Mouse (Mus musculus): ENCODE results near the gene Irf1. TPM values are rescaled to one million over a fixed set of nuclear protein-coding genes. Genes with fewer than 3 reads are reported as not detected.

The Irf1 gene
- total RNA-seq, 2 experiments from 2014 or later = 7.4 to 7.5 TPM

DNA sequence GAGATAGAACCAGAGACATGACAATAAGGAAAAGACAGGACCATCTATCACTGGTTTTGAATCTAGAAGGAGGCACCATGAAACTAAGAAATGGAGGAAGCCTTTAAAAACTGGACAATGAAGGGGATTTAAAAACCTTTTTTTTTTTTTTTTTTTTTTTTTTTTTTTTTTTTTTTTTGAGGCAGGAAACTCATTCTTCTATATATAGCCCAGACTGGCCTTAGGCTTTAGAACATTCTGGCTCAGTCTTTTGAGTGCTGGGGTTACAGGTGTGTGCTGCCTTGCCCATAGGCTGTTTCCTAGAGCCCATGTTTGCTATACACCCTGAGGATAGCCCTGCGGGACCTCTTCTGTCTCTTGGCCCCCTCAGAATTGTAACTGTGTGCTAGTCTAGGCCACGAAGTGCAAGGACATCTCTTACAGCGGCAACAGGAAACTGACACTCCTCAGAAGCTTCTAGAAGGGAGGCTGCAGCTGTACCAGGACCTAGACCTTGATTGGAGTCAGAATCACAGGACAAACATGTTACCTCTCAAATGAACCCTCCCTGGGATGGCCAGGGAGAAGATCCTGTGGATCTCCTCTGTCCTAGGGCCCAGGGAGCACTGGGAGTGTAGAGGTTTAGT lies 15.6 kb downstream of the Irf1 start:
- DNase-seq = no peak

DNA sequence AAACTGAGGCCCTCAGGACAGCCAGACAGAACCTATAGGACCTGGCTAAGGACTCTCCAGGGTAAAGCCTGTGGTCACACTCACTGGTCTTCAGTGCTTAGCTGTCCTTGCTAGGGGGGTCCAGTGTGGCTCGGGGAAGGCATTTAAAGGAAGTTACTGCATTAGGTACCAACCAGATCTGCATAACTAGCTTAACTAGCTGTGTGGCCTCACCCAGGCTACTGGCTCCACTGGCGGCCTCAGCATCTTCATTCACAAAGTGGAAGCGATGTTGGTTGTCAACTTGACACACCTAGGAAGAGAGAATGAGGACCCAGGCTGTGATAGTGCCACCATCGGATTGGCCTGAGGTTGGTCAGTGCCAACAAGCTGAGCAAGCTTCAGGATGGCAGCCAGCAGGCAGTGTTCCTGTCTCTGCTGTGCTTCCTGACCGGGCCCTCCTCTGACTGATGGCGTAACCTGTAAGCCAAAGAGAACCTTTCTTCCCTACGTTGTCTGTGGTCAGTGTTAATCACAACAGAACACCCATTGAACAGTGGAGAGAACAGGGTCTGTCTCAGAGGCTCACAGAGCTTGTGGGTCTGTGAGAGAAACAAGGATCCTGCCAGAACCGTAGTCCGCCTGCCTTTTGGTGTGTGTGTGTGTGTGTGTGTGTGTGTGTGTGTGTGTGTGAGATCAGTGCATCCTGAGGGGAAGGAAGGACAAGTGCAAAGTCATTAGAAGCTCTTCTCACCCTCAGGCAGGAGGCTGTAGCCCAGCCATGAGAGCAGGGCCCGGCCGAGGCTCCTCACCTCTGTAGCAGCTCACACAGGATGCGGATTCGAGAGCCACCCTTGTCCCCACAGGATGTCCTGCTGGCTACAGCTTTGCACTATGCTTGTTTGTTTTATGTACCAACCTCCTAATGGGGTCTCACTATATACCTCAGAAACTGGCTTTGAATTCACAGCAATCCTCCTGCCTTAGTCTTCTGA lies 16.5 kb downstream of the Irf1 start:
- DNase-seq = no peak

GRCm38 (mm10) chr11:53788196-53788595 lies 18.4 kb downstream of the Irf1 start:
- DNase-seq = no peak

DNA sequence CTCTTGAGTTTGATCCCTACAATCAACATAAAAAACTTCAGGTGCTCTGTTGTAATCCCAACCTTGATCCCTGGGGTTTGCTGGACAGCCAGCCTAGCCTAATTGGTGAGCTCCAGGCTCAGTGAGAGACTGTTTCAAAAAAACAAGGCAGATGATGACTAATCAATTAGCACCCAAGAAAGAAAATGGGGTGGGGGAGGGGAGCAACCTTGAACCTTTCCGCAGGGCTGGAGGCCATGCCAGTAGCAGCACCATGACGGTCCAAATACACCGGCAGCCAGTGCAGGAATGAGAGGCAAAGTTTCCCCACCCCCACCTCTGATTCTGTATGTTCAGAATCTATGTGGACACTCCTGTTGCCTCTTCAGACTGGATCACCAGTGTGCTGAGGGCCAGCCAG lies 19.5 kb downstream of the Irf1 start:
- DNase-seq = no peak

- DNase-seq = peak; percentile 36 to 40
These were observed 23.2 kb downstream of the Irf1 start for GRCm38 (mm10) chr11:53792986-53793385.

DNA sequence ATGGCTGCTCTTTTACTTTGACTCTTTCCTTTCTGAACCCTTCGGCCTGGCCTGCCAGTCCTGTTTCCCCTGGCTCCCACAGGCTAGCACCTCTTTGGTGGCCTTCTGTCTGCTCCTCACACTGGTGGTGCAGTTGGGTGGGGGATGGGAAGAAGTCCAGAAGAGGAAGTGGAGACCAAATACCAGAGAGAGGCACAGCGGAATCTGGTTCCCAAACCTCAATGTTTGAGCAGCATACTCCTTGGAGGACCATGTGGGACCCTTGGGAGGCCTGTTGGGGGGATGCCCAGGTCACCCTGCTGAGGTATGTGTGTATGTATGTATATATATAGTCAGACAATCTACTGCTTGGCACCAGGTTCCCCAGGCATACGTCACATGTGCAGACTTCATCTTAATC lies 24.2 kb downstream of the Irf1 start:
- peak in 1 of 2 experiments; percentile 12 for DNase-seq

DNA sequence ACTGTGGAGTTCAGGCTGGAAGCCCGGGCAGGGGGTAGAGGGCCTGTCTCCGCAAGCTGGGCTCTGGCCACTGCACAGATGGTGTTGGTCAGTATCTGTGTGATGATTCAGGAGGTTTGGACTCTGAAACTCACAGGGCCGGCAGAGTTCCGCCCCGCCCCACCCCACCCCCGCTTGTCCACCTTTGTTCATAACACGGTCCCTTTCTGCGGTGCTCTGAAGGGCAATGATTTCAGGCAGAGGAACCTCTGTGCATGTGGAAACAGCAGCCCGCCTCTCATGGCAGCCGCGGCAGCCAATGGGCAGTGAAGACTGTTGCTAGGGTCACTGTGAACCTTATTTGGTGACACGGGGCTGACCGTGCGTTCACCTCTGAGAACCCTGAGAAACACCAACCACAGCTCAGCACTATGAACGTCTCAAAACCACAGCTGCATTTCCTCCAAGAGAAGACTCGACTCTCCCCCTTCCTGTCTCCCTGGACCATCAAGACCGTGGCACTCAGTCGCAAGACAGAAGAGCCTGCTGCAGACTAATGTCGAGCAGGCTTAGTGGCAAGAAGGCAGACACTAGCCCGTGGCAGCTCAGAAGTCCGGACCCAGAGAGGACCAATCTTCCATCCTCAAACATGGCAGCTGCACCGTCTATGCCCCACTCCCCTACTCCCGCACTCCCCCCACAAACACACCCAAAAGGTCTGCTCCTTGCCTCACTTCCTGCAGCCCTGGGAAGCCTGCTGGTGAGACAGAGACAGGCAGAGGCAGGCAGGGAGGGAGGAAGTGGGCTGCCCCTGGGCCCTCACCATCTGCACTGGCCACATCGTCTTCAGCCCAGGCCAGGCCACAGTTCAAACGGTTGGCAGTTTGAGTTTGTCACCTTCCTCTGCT lies 25.1 kb downstream of the Irf1 start:
- DNase-seq = no peak

GRCm38 (mm10) chr11:53795813-53796212 lies 26.0 kb downstream of the Irf1 start:
- no peak for DNase-seq

DNA sequence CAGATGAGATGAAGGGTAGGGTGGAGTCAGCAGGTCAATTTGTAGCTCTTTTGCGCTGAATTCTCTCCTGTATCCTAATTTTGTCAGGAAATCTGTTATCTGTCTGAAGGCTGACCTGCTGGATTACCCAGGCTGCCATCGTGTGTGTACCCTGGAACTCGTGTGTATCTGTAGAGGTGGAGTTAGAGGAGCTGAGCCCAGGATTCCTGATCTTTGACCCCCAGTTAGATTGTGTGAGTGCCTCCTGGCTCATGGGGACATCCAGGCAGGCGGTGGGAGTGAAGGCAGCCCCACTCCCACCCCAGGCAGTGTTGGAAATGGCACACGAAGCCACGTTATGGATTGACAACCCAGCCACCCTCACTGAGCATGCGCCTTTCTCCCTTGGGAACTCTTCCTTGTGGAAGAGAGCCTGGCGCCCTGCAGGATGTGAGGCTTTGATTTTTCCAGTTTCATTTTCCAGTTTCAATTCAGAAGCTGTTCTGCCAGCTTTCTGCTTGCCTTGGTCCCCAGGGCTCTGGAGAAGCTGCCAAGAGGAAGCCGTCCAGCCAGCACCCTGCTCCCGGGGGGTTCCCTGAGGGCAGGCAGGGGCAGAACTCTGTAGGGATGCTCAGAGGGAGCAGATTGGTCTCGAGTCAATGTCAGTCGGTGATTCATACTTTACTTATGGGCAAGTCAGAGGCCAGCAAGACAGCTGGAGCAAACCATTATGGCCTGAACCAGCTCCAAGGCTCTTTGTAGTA lies 26.8 kb downstream of the Irf1 start:
- peak; percentile 14 to 23 for DNase-seq

DNA sequence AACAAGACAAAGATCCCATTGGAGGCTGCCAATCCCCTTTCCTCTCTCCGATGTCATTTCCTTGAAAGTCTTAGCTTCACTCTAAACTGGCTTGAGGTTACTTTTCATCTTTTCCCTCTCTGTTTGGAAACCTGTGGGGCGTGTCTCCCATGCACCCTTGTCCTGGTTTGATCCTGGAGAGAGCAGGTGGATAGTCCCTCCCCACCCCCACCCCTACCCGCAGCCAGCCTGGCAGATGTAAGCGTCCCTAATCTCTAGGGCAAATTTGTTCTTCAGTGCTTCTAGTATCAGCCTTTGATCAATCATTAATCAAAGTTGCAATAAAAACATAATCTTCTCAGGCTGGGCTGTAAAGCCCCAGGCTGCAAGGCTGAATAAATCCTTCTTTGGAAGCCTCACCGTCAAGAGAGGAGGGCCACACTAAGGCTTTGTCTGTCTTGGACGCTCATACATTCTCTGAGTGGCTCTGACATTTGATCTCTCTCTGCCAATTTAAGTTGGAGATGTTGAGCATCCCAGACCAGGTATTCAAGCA lies 27.6 kb downstream of the Irf1 start:
- DNase-seq = no peak

GRCm38 (mm10) chr11:53798041-53798711 lies 28.4 kb downstream of the Irf1 start:
- DNase-seq = no peak

DNA sequence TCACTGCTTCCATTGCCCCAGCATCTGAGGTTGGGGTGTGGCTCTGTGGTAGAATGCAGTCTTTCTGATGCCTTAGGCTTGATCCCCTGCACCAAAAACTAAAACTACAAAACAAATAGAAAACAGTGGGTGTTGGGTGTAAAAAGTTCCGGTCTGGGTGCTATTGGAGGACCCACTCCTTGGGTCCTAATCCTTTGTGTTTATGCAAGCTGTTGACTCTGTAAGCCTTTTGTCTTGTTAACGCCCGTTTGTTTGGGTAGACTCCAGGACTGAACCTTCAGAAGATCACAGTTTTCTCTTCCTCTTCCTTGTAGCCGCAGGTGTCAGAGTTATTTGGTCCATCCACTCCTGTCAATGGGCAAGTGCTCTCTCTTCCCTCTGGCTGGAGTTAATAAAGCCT lies 30.2 kb downstream of the Irf1 start:
- DNase-seq = no peak

GRCm38 (mm10) chr11:53800975-53801374 lies 31.2 kb downstream of the Irf1 start:
- DNase-seq = no peak

GRCm38 (mm10) chr11:53803093-53803492 lies 33.3 kb downstream of the Irf1 start:
- DNase-seq = no peak

DNA sequence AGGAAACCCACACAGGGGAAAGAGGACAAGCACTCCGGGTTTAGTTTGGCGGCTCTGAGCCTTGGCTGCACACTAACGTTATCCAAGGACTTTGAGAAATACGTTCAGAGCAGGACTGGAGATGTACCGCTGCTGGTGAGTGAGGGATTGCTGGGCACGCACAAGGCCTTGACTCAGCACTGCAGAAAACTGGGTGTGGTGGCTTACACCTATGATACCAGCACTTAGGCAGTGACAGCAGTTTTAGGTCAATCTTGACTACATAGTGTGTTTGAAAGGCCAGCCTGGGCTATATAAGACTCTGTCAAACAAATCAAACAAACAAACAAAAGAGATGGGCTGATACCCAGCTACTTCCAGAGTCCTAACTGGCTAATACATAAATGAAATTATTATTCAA lies 33.7 kb downstream of the Irf1 start:
- DNase-seq = no peak

DNA sequence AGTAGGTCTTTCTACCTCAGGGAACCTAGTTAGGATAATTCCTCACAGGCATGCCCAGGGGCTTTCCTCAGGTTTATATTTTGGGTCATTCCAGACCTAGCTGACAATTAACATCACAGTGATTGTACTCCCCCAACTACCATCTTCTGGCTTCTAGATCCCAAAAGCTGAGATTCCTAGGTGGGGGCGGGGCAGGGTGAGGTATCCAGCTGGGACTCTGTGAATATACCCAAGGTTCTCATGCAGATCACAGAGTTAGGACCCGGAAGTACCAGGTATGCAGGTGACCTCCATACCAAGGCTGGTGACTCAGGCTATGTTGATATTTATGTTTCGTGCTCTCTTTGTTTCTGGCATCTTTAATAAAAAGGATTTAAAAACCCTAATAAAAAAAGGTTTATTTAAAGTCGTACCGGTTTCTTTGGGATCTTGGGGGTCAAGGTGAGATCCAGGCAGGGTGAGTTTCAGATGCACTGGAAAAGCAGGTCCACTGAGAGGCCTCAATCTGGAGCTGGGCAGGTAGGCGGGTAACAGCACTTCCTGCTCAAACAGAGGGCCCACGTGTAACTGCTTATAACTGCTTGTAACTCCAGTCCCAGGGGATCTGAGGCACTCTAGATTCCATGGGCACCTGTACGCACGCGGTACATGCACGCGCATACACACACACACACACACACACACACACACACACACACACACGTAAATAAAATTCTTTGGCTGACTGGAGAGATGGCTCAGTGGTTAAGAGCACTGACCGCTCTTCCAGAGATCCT lies 34.9 kb downstream of the Irf1 start:
- DNase-seq = no peak

DNA sequence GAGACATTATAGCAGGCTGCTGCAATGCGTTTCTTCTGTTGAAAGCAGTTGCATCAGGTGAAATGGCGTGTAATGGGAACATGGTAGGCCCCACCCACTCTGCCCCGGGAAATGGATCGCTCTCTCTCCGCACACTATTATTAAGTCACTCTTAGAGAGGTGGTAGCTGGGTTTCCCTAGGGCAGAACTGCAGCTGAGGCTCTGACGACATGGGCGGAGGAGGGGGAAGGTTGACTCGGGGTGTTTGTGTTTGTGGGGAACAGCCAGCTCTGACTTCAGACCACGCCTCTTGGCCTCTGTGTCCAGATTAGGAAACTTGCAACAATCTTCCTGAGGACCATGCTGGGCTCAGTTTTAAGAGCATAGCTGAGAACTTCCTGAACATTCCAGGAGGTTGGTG lies 36.0 kb downstream of the Irf1 start:
- DNase-seq = no peak

GRCm38 (mm10) chr11:53809354-53809753 lies 39.5 kb downstream of the Irf1 start:
- no peak for DNase-seq

DNA sequence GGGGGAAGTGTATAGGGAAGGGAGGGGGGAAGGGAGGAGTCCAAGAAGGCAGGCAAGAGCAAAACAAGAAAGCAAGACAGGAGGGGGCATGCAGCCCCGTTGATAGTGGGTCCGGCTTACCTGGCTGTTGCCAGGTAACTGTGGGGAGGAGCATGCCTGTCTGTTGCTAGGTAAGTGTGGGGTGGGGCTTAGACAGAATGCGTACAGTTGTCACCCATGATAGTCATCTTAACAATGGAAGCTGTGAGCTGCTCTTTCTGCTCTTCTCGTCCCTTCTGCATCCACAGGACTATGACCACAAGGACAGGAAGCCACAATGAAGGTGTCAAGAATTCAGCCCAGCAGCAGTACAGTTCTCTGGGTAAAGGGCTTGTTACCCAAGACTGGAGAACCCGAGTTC lies 40.3 kb downstream of the Irf1 start:
- no peak for DNase-seq

DNA sequence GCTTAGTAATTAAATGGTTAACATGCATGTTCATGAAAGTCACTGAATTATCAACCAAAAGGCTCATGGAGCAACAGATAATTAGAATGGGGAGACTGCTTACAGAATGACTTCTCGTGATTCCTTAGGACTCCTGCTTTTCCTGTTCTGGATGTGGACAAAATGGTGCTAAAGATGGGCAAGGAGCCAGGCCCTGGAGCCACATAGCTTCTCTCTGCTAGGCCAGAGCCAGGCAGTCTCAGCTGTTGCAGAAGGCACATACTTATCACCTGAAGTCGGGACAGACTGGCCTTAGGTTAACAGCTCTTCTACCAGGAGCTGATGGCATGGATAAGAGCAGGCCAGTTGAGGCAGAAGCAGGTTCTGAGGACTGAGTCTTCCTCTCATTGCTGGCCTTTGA lies 40.9 kb downstream of the Irf1 start:
- no peak for DNase-seq
